Mouse (Mus musculus): ENCODE results near the gene Ttyh3.

DNA sequence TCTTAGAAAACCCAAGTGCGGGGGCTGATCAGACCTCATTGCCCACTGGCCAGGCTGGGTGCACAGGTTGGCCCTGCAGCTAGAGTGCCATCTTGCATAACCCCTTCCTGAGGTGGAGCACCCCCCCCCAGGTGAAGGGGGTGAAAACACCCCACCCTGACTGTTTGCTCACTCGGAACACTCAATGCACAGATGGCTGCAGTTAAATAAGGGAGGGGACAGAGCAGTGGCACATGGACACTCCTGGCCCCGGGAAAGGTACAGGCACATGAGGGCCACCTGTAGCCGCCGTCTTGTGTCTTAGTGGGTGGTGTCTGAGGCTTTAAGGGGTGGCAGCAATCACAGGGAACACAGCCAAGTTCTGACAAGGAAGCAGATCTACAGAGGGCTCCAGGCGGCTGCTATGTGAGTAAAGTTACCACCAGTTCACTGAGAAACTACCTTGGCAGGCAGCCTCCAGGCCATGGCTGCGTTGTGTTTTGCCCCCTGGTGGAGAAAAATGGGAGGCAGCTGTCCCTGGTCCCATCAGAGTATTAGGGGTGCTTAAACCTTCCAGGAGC lies 14.9 kb upstream of the Ttyh3 start:
- TF ChIP-seq CTCF (IDR thresholded peaks at IDR 0.05; ENCODE audit: low read depth) (peak; percentile 82), EP300 (IDR thresholded peaks at IDR 0.05; ENCODE audit: low read depth) (no peak)

Measured in liver, postnatal 0 days (tissue).